Mouse (Mus musculus) embryonic facial prominence, embryonic 14.5 days (tissue): ENCODE results near the gene Col24a1. TPM values are rescaled to one million over a fixed set of nuclear protein-coding genes. Genes with fewer than 3 reads are reported as not detected.

Experiments
- ATAC-seq: fragments of 200-750 bp; cut with Nextera tagmentation; 2 replicates; pipeline ENCODE4 v1.8.0; 2017; ENCODE audit warnings: low read depth, moderate number of reproducible peaks, moderate TSS enrichment
- DNase-seq: peaks from one replicate; pipeline ENCODE4 v3.0.0-alpha.2; 2015; ENCODE audit warnings: low spot score
- H3K27ac ChIP-seq: fragments of 300-500 bp; sonication (generic); replicated peaks from 2 replicates; pipeline ENCODE4 v1.5.1; 2014; ENCODE audit warnings: low read depth, mild to moderate bottlenecking, low read length, moderate library complexity
- H3K27me3 ChIP-seq: fragments of 300-500 bp; sonication (generic); replicated peaks from 2 replicates; pipeline ENCODE4 v1.6.1; 2014; ENCODE audit warnings: low read length; ENCODE audit not compliant: control insufficient read depth, insufficient read depth
- H3K36me3 ChIP-seq: fragments of 300-500 bp; sonication (generic); 2 replicates; pipeline ENCODE4 v1.6.1; 2014; ENCODE audit warnings: low read length, mixed read lengths; ENCODE audit not compliant: control insufficient read depth, insufficient read depth
- H3K4me1 ChIP-seq: fragments of 300-500 bp; sonication (generic); 2 replicates; pipeline ENCODE4 v1.6.1; 2014; ENCODE audit warnings: antibody characterized with exemption, low read length; ENCODE audit not compliant: control insufficient read depth, insufficient read depth
- H3K4me2 ChIP-seq: fragments of 300-500 bp; sonication (generic); 2 replicates; pipeline ENCODE4 v1.6.1; 2014; ENCODE audit warnings: low read depth, mild to moderate bottlenecking, low read length, moderate library complexity, mixed read lengths
- H3K4me3 ChIP-seq: fragments of 300-500 bp; sonication (generic); 2 replicates; pipeline ENCODE4 v1.5.1; 2014; ENCODE audit warnings: low read depth, mild to moderate bottlenecking, low read length
- H3K9ac ChIP-seq: fragments of 300-500 bp; sonication (generic); 2 replicates; pipeline ENCODE4 v1.6.1; 2014; ENCODE audit warnings: low read depth, mild to moderate bottlenecking, low read length, moderate library complexity, mixed read lengths
- H3K9me3 ChIP-seq: fragments of 300-500 bp; sonication (generic); 2 replicates; pipeline ENCODE4 v1.6.1; 2016; ENCODE audit warnings: low read length; ENCODE audit not compliant: control insufficient read depth
- WGBS: fragments of 180-500 bp; shearing (Covaris S2); extraction: QIAGEN DNeasy Blood & Tissue Kit; methylation state at CpG from one replicate; pipeline ENCODE4 v1.1.7; 2014; 5-methylcytosine and 5-hydroxymethylcytosine counted together
- polyA plus RNA-seq: library from polyadenylated mRNA; unstranded; fragments of >200 nt; fragmentation: Nextera tagmentation; extraction: Ambion mirVana; gene quantifications from 2 replicates; pipeline ENCODE4 v1.2.1, GENCODE M21; 2014

Gene Col24a1
- polyA plus RNA-seq: 12.6 and 16.3 TPM in 2 replicates

GRCm38 (mm10) chr3:145292337-145293134 is at the start of gene Col24a1:
TSS of gene Col24a1 (plus strand) at chr3:145292472.
- under 1% methylated on average over 12 of the region's 22 CpGs for WGBS
- peak; percentile 82 for DNase-seq

DNA sequence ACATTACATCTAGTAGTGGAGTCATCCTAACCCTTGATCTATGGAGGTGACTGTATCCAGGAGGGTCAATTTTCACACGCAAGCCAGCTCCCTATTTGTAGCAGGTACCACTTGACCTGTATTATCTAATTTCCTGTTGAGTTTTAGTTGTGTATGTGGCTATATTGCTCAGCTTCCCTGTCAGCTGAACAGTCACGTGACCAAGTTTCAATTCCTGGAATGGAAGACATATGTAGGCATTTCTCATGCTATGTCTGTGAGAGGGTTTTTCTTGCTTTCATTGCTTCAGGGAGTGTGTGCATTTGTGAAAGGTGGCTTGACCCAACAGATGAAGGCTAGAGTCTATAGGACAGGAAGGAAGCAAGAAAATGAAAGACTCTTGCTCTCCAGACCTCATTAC is 44.2 kb upstream of the Col24a1 start:
- Histone ChIP-seq H3K27me3 (no peaks in the 10 kb centered on the region), H3K9me3 (no peaks in the 10 kb centered on the region), H3K9ac (no peak overlapping the region), H3K4me3 (no peak overlapping the region), H3K27ac (no peak overlapping the region), H3K4me2 (no peak overlapping the region), H3K36me3 (no peaks in the 10 kb centered on the region), H3K4me1 (no peaks in the 10 kb centered on the region)
- ATAC-seq: no peak
- WGBS: 73% methylated on average over 2 of the region's 2 CpGs
- no peak for DNase-seq

More at GRCm38 (mm10) chr3:145292337-145293134, at the start of gene Col24a1:
- no peaks in the 10 kb centered on the region for H3K27me3 ChIP-seq
- H3K9me3 ChIP-seq: no peaks in the 10 kb centered on the region
- H3K4me1 ChIP-seq: peaks cover 17% of the 10 kb centered on the region
- H3K4me2 ChIP-seq: peak within 1 kb of the TSS; percentile 87
- peak within 1 kb of the TSS; percentile 72 for H3K9ac ChIP-seq
- H3K4me3 ChIP-seq: peak within 1 kb of the TSS; percentile 47
- no peaks in the 10 kb centered on the region for H3K36me3 ChIP-seq
- ATAC-seq: peak; percentile 77
- peak within 1 kb of the TSS; percentile 49 for H3K27ac ChIP-seq

DNA sequence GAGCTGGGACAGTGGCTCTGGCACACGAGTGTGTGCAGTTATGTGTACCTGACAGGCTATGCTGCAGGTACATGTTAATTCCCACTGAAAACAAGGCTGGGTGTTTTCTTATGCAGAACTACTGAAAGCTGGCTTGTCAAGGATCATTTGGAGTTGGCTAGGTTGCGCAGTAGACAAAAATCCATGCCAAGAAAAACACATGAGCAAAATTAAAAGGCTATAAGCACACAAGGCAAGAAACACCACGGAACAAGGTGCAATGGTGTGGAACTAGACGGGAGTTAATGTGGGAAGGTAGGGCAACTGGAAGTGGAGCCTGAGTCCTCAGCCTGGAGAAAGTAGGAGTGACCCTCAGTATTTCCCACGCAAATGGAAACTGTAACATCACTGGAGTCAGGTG is 39.2 kb upstream of the Col24a1 start:
- Histone ChIP-seq H3K9ac (no peak overlapping the region), H3K36me3 (no peaks in the 10 kb centered on the region), H3K27ac (no peak overlapping the region), H3K4me2 (no peak overlapping the region), H3K9me3 (no peaks in the 10 kb centered on the region), H3K27me3 (no peaks in the 10 kb centered on the region), H3K4me3 (no peak overlapping the region), H3K4me1 (no peaks in the 10 kb centered on the region)
- ATAC-seq (no peak), DNase-seq (no peak)
- 73% methylated on average over 5 of the region's 5 CpGs for WGBS

DNA sequence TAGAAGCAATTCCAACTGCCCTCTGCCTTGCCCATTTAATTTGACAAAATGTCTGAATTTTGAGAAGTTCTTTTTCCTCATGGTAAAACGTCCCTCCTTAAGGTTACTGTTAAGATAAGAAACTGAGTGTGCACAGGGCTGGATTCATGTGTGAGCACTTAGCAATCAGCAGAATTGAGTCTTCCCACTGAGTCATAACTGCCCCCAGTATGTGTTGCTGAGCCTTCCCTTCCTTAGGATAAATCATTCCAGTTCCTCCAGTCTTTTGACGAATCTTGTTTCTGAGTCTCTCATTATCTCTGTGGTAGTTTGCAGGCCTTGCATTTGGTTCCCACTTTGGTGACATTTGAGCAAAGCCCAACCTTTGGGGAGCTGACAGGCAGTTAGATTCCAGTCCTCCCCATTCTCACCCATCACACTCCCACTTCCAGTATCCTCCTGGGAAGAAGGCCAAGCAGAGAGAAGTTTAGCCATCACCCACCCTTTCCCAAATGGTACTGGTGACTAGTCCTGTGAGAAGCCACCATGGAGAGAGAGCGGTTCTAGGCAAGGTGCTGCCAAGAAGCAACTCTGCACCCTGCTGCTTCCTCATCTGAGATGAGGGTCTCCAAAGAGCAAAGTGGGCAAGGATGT is 37.4 kb upstream of the Col24a1 start:
- ATAC-seq (no peak), DNase-seq (no peak)
- Histone ChIP-seq H3K9me3 (no peaks in the 10 kb centered on the region), H3K27ac (no peak overlapping the region), H3K4me1 (no peaks in the 10 kb centered on the region), H3K36me3 (no peaks in the 10 kb centered on the region), H3K4me2 (no peak overlapping the region), H3K4me3 (no peak overlapping the region), H3K27me3 (no peaks in the 10 kb centered on the region), H3K9ac (no peak overlapping the region)
- 77% methylated on average over 3 of the region's 3 CpGs for WGBS

- Histone ChIP-seq H3K27me3 (no peaks in the 10 kb centered on the region), H3K27ac (no peak overlapping the region), H3K9ac (no peak overlapping the region), H3K36me3 (no peaks in the 10 kb centered on the region), H3K4me2 (no peak overlapping the region), H3K4me3 (no peak overlapping the region), H3K4me1 (no peaks in the 10 kb centered on the region), H3K9me3 (no peaks in the 10 kb centered on the region)
- ATAC-seq (no peak), DNase-seq (no peak)
- WGBS: 61% methylated on average over 7 of the region's 7 CpGs
Measured at GRCm38 (mm10) chr3:145256647-145257046, 35.6 kb upstream of the Col24a1 start.

DNA sequence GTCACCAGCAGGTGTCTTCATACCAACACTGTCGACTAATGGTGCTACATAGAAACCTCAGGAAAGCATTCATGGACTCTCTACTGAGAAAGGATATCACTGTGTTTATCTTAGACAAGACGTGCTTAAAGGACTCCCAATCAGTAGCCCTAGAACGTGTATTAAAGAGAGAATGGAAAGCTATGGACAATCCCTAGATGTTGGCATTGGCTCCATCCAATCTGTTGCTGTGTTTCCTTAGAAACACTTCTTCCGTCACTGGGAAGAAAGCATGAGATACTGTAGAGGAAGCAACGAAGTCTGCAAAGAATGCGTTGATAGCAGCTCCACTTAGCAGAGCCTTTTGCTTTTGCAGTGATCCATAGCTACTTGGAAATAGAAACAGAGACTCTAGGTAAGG is 32.6 kb upstream of the Col24a1 start:
- Histone ChIP-seq H3K4me3 (no peak overlapping the region), H3K4me1 (no peaks in the 10 kb centered on the region), H3K9me3 (no peaks in the 10 kb centered on the region), H3K9ac (no peak overlapping the region), H3K27ac (no peak overlapping the region), H3K4me2 (no peak overlapping the region), H3K27me3 (no peaks in the 10 kb centered on the region), H3K36me3 (no peaks in the 10 kb centered on the region)
- no peak for DNase-seq
- ATAC-seq: no peak
- WGBS: 84% methylated on average over 6 of the region's 6 CpGs

GRCm38 (mm10) chr3:145263131-145263530 is 29.1 kb upstream of the Col24a1 start:
- ATAC-seq (no peak), DNase-seq (no peak)
- H3K9me3 ChIP-seq: no peaks in the 10 kb centered on the region
- H3K4me2 ChIP-seq: no peak overlapping the region
- H3K9ac ChIP-seq: no peak overlapping the region
- no peak overlapping the region for H3K27ac ChIP-seq
- H3K4me1 ChIP-seq: no peaks in the 10 kb centered on the region
- no peaks in the 10 kb centered on the region for H3K36me3 ChIP-seq
- H3K27me3 ChIP-seq: no peaks in the 10 kb centered on the region
- no peak overlapping the region for H3K4me3 ChIP-seq
- WGBS: 42% methylated on average over 4 of the region's 4 CpGs

- H3K4me1 ChIP-seq: no peaks in the 10 kb centered on the region
- no peaks in the 10 kb centered on the region for H3K9me3 ChIP-seq
- DNase-seq (peak; percentile 52), ATAC-seq (no peak)
- no peak overlapping the region for H3K9ac ChIP-seq
- no peaks in the 10 kb centered on the region for H3K27me3 ChIP-seq
- H3K27ac ChIP-seq: no peak overlapping the region
- H3K36me3 ChIP-seq: no peaks in the 10 kb centered on the region
- no peak overlapping the region for H3K4me2 ChIP-seq
- WGBS: 56% methylated on average over 7 of the region's 7 CpGs
- H3K4me3 ChIP-seq: no peak overlapping the region
Measured at GRCm38 (mm10) chr3:145268066-145268465, 24.2 kb upstream of the Col24a1 start.
